Mouse (Mus musculus): ENCODE results near the gene Wdr78. TPM values are rescaled to one million over a fixed set of nuclear protein-coding genes. Genes with fewer than 3 reads are reported as not detected.

Gene Wdr78
- total RNA-seq, 2 experiments from 2014 or later: 3.3 to 5.3 TPM

DNA sequence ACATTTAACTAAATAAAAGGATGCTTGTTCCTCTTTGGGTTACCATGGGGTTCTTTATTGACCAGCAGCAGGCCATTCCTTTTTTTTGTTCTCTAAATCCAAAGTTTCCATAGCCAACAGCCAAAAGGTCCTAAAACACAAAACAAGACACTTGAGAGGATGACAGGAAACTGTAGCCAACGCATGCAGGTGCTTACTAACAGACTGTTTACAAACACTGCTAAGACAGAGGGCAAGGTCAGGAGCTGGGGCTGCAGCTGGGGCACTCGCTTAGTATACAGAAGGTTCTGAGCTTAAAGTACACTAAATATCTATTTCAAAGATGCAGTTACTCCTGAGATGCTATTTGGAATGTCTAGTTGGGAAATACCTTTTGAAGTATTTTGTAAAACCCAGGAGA, 49.9 kb downstream of the Wdr78 start:
- no peak for DNase-seq (ENCODE audit: low spot score in 2 of 2)

DNA sequence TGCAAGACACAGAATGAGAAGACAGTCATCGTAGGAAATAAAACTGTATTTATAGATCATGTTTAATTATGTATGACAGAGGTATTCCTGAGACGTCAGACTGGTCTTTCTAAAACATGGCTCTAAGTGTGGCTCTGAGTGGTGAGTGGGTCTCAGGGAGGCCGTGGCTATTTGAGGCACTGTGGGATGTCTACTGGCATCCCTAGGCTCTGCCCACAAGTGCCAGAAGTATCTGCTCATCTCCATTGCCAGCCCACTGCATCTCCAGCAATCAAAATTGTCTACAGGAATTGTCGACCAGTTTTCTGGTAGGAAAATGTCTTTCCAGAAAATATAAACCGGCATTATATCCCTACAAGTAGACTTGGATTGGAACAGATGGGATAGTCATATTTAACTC, 57.4 kb downstream of the Wdr78 start:
- no peak for DNase-seq (ENCODE audit: low spot score in 2 of 2)

GRCm38 (mm10) chr4:103048046-103048445, 66.3 kb downstream of the Wdr78 start:
- DNase-seq (ENCODE audit: low spot score in 2 of 2): no peak

DNA sequence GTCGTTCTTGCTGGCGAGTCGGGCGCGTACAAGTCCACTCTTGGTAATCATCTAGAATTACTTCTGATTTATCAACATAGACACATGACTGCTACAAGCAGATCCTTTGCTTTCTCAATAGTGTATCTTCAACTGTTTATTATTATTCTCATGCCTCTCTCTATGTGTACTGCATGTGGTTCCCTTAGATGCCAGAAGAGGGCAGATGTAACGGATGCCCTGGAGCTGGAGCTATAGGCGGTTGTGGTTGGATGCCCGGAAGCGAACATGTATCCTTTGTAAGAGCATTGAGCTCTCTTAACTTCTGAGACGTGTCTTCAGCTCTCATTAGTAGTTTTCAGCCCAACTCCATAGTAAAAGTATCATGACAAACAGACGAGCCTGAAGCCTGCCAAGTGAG, 71.4 kb downstream of the Wdr78 start:
- no peak for DNase-seq (ENCODE audit: low spot score in 2 of 2)

- DNase-seq (ENCODE audit: low spot score in 2 of 2): no peak
Measured at GRCm38 (mm10) chr4:103039838-103040191, 74.5 kb downstream of the Wdr78 start.

DNA sequence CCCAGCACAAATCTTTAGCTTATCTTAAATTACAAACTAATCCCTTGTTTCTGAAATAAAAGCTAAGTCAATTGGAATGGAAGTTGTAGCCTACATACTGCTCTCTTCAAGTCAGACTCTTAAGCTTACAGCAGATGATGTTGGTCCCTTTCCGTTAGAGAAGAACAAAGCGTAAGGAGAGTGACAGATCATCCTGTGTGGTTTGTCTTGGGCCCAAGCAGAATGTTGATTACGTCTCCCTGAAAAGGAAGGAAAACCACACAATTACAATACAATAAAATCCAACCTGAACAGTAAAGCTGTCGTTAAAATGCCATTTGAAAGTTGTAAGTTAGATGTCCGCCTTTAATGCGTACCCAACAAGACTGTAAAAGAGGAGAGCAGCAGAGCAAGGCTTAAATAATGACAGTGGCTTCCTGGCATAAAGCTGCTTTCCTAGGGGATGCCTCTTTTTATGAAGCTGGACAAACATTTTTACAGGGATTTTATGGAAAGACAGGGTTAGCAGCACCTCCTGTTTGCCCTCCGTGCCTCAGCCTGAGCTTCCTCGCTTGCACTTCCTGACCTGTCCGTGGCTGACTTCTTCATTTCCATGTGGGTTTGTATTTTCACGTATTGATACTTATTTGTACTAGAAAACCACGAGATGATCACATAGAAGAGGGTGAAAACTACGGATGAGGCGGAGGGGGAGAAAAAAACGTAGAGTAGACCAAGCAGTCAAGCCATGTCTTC, 75.1 kb downstream of the Wdr78 start:
- DNase-seq (ENCODE audit: low spot score in 2 of 2): no peak

DNA sequence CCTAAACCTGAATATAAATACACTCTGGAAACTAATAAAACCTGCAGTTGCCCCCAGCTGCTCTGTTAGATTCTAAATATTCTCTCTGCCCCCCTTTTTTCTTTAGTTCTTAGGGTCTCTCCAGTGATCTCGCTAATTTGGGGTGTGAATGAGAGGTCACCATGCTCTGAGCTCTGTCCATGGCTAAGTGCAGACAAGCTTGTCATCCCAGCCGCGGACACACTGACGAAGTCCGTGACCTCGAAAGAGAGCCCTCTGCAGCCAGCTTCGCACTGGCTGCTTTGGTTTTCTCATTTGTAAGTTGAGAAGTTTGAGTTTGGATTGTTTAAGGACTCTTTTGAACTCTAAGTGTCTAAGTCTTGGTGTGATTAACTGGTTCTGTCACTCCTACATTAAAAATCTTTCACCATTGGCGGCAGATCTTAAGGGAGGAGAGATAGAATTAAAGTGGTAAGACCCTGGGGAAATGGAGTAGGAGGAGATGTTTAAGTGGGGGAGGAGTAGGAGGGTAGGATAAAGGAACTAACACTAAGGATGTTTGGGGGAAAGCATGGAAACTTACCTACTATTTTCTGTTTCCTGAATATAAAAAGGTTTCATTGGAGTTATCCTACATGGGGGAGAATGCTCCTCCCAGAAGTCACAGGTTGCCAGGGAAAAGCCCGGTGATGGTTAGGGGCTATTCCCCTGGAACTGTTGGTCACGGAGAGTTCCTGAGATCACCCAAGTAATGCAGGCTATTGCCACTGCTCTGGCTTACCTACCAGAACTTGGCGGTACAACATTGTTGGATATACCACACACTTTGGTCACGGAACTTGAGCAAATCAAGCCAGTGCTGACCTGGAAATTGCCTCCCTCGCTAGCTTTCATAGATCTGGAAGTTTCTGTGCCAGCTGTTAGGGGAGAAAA, 85.9 kb downstream of the Wdr78 start:
- DNase-seq (ENCODE audit: low spot score in 2 of 2): no peak

GRCm38 (mm10) chr4:103027745-103028144, 86.6 kb downstream of the Wdr78 start:
- DNase-seq (ENCODE audit: low spot score in 2 of 2): no peak

- DNase-seq (ENCODE audit: low spot score in 2 of 2): no peak
Measured at GRCm38 (mm10) chr4:103026621-103027020, 87.7 kb downstream of the Wdr78 start, which contains the start of gene Insl5. TSS of gene Insl5 (minus strand) at chr4:103026842.

DNA sequence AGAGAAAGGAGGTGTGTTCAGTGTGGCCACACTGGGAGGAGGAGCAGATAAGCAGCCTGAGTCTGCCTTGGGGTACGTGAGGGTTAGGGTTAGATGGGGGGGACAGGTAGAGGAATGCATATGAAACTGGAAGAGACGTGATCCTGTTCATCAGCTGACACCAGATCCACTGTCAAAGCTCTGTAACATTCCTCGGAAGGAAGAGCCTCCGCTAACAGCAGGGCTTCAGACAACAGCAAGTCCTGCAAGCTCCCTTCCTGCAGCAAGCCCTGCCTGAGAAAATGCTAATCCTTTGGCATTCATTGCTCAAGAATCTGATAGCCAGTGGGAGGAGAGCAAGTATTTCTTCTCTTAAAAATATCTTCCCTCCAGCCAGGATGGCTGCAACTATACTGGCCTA, 100.9 kb downstream of the Wdr78 start:
- no peak for DNase-seq (ENCODE audit: low spot score in 2 of 2)

DNA sequence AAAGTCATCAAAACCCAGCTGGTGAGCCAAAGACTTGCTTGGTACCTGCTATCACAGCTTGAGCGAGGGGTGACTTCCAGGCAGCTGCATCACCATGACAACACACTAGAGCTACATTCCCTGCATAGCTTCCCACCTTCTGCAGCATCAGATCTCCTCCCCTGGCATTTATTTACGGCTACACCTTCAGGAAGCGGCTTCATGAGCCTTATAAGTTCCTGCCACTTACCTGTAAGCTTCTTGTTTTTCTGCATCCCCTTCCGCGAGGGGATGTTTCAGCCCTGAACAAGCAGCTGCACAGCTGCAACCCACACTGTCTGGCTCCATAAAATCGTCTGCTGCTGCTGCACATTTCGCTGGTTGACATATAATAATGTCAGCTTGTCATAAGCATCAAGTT, 102.5 kb downstream of the Wdr78 start:
- DNase-seq (ENCODE audit: low spot score in 2 of 2): no peak

DNA sequence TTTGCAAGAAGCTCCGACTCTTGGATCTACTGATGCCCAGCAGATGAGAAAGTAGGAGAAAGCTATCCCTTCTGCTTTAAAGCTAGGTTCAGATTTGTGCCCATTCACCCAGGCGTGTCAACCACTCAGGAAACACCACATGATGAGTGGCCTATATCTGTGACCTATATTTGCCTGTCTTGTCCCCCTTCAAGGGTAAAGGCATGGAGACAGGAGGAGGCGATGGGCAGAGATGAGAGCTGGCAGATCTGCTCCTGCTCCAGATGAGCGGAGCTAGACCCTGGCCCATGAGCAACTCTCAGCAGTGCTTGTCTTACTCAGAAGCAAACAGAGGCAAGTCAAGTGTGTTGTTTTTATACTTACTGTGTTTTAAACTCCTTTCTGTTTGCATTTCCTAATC, 103.6 kb downstream of the Wdr78 start:
- no peak for DNase-seq (ENCODE audit: low spot score in 2 of 2)

DNA sequence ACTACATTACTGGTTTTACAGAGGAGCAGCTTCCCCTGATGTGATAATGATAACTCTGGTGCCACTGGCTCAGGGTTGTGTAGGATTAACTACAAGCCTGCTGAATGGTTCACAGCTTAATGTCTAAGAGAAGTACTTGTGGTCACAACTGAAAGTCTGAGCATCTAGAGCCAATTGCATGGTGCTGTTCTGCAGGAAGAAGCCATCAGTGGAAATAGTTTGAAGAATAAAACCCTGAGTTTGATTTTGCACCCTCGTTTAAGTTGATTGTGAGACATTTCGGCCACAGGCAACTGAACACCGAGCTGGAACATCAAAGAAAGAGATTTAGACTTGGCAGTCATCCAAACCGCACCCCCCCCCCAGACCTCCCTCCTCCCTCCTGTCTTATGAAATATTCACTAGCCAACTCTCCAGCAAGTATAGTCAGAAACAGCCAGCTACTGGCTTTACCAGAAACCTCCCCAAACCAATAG, 107.4 kb downstream of the Wdr78 start:
- no peak for DNase-seq (ENCODE audit: low spot score in 2 of 2)

GRCm38 (mm10) chr4:103006266-103006665, 108.1 kb downstream of the Wdr78 start:
- DNase-seq (ENCODE audit: low spot score in 2 of 2): no peak

DNA sequence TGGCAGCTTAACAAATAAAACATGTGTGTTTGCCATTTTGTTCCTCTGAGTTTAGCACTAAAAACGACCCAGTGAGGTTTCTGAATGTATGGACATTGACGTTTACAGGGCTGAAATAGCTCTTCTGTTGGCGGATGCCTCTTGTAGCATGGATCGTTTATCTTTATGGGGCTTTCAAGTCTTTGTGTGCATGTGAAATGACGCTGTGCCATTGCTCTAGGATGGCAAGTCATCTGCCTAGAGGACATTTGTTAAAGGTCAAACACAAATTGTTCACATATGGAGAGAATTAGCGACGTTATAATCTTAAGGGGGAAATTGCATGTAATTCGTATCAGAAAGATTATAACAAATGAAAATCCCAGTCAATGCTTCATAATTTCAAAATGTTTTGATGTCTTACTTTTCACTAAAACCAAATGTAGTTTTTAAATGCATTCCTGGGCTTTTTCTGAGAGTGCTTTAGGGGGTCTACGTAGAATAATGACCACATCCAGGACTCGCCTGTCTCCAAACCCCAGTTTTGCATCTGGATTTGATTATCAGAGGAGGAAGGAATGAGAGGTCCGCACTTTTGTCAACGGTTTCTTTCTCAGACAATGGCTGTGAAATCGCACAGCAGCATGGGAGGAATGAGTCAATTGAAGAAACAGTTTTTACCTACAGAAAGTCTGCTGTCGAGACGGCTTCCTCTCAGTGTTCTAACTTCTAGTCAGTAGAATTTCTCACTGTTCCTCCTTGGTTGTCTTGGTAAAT, 109.0 kb downstream of the Wdr78 start:
- no peak for DNase-seq (ENCODE audit: low spot score in 2 of 2)

- DNase-seq (ENCODE audit: low spot score in 2 of 2): no peak
Measured at GRCm38 (mm10) chr4:103004681-103005080, 109.7 kb downstream of the Wdr78 start.

DNA sequence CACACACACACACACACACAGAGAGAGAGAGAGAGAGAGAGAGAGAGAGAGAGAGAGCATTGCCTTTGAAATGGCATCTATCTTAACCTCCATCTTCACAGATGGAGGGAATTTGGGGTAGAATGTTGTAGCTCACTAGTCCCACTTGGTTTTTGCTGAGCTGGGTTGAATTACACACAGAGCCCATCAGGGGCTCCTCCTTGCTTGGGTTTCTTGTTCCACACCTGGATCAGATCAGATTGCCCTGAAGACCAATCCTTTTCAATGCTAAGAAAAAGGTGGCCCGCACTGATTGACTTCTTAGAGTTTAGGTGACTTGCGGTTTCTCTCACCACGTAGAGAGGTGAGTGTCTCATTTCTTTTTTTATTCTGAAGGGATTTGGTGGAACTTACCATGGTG, 122.7 kb downstream of the Wdr78 start:
- no peak for DNase-seq (ENCODE audit: low spot score in 2 of 2)

DNA sequence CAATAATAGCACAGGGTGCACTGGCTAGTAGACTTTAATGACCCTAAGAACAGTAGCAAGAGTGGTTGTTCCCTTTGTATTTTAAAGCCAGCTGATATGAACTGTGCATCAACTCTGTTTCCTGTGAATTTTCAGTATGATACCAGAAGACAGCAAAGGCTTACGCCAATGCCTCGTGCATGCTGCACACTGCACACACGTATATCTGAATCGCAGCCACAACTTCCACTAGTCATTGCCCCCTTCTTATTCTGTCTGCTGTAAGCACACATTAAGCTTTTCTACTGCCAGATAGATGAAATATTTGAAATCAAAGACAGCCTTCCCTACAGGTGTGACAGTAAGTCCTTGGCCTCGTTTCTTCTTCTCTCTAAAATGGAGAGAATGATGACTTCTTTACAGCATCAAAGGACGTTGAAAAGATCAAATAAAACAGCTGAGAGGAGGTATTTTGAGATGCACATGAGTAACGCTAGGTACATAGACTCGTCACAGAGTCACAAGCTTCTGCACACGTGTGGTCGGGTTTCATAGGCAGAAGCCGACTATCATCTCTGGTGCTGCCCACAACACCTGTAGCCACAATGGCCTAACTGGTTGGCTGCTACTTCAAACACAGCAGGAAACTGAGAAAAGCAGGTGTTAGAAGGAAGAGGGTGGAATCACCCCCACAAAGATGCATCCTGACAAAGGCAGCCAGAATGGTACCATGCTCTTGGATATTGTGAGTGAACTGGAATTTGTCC, 123.6 kb downstream of the Wdr78 start:
- DNase-seq (ENCODE audit: low spot score in 2 of 2): no peak

DNA sequence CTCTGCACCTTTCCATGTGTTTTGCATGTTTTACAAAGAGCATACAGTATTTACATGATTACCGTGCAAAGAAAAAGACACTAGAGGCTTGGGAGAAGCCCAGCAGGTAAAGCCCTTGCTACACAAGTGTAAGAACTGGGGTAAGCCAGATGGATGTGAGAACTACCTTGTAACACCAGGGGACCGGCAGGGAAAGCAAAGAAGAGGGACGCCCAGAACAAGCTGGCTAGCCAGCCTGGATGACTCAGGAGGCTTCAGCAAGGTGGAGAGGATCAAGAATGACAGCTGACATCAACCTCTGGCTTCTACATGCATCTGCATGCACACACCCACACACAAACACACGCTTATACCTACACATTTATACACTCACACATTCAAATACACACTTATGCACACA, 124.3 kb downstream of the Wdr78 start:
- no peak for DNase-seq (ENCODE audit: low spot score in 2 of 2)

DNA sequence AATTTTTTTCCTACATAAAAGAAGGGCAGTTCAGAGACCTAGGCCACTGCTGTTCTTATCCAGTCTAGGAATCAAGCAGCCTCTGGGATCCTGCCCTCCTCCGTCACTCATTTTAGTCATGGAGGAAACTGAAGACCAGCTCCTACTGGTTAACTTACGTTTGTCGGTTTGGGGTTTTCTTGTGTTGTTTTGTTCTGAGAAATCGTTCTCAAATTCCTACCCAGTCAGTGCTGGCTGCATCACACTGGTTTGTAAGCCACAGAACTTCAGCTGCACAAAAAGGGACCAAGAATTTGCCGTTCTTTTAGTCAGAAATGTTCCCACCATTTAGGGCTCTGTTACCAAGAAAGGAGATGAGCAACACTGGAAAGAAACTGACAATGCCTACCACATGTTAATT, 125.0 kb downstream of the Wdr78 start:
- no peak for DNase-seq (ENCODE audit: low spot score in 2 of 2)

- no peak for DNase-seq (ENCODE audit: low spot score in 2 of 2)
Measured at GRCm38 (mm10) chr4:102988526-102988925, 125.8 kb downstream of the Wdr78 start.
